In genomic region chr1:105993601-105994209, GRCm38 (mm10) we compare ENCODE assay signal across 1 mouse cellular context.
A peak's percentile ranks its signal among the peaks of the same experiment; 100 is the strongest.
TF ChIP-seq lines count a peak whose summit lies in the region.

No protein-coding gene starts in this region.

TF ChIP-seq in MEL, 35 proteins besides CTCF, POLR2A, EP300 and RAD21 (continued from another document):
- TF ChIP-seq HCFC1 (IDR thresholded peaks at IDR 0.05; ENCODE audit: low read depth, low read length) = peak; percentile 77
